Mouse (Mus musculus) lung, adult 2 months (tissue): ENCODE results near the gene Ndufb8. TPM values are rescaled to one million over a fixed set of nuclear protein-coding genes. Genes with fewer than 3 reads are reported as not detected.
A peak's percentile ranks its signal among the peaks of the same experiment; 100 is the strongest.

Source experiments
- DNase-seq: peaks from one replicate; pipeline ENCODE4 v3.0.0; 2022
- H3K4me1 ChIP-seq: fragments of 200-500 bp; 2 replicates; pipeline ENCODE4 v1.6.1; 2011; ENCODE audit warnings: low read length; ENCODE audit not compliant: control insufficient read depth, insufficient read depth
- H3K4me3 ChIP-seq: fragments of 200-500 bp; replicated peaks from 2 replicates; pipeline ENCODE3; 2011; ENCODE audit warnings: low read depth, mild to moderate bottlenecking, control low read depth, low read length; ENCODE audit errors: extremely low read depth
- CTCF ChIP-seq: fragments of 200-500 bp; IDR thresholded peaks from 2 replicates; pipeline ENCODE4 v1.5.1; 2011; ENCODE audit warnings: mild to moderate bottlenecking, low read length, control low read depth; ENCODE audit not compliant: insufficient read depth
- POLR2A ChIP-seq: fragments of 200-500 bp; IDR thresholded peaks from 2 replicates; pipeline ENCODE4 v1.6.1; 2011; ENCODE audit warnings: low read depth, mild to moderate bottlenecking, control low read depth, low read length, borderline replicate concordance; ENCODE audit errors: extremely low read depth
- WGBS: fragments of 180-500 bp; shearing (Covaris S2); methylation state at CpG from one replicate; pipeline ENCODE4 v1.1.7; 2018; 5-methylcytosine and 5-hydroxymethylcytosine counted together
- polyA plus RNA-seq: library from polyadenylated mRNA; depleted of rRNA; stranded (reverse); fragments of >200 nt; gene quantifications from 2 replicates; pipeline ENCODE4 v1.2.3, GENCODE M21; 2012; rRNA removed

Gene Ndufb8
- polyA plus RNA-seq, result 251 and 363 TPM in 2 replicates

- under 1% methylated on average over 50 of the region's 50 CpGs for WGBS
- Histone ChIP-seq H3K4me3 (peak within 1 kb of the TSS; percentile 99), H3K4me1 (no peaks in the 10 kb centered on the region)
- TF ChIP-seq POLR2A (peak; percentile 88; the same call in 1 of the 2 replicates), CTCF (no peak)
- peak; percentile 96 for DNase-seq
These were observed at the start of gene Ndufb8 for GRCm38 (mm10) chr19:44554861-44555590. TSS of gene Ndufb8 (minus strand) at chr19:44555440.

GRCm38 (mm10) chr19:44594180-44594579 is 38.9 kb upstream of the Ndufb8 start:
- H3K4me1 ChIP-seq, result no peaks in the 10 kb centered on the region
- no peak overlapping the region for H3K4me3 ChIP-seq
- WGBS, result 96% methylated on average over 14 of the region's 14 CpGs
- DNase-seq, result no peak
- no peak for TF ChIP-seq CTCF
- TF ChIP-seq POLR2A, result no peak

DNA sequence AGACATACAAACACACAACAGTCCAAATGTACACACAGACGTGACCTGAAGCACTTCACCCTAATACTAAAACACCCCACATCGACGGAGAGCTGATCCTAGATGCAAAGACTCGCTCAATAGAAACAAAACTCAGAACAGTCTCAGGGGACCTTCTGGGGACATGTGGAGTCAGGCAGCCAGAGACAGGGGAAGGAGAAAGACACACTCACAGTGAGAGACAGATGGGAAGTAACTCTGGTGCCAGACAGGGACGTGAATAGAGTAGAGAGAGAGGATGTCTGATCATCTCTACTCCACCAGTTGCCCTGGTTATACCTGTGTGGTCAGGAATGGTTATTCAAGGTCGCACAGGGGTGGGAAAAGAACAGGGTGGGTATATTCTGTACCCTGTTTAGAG is 36.4 kb upstream of the Ndufb8 start:
- no peak for DNase-seq
- TF ChIP-seq CTCF (no peak), POLR2A (no peak)
- Histone ChIP-seq H3K4me3 (no peak overlapping the region), H3K4me1 (no peaks in the 10 kb centered on the region)
- 63% methylated on average over 6 of the region's 6 CpGs for WGBS

DNA sequence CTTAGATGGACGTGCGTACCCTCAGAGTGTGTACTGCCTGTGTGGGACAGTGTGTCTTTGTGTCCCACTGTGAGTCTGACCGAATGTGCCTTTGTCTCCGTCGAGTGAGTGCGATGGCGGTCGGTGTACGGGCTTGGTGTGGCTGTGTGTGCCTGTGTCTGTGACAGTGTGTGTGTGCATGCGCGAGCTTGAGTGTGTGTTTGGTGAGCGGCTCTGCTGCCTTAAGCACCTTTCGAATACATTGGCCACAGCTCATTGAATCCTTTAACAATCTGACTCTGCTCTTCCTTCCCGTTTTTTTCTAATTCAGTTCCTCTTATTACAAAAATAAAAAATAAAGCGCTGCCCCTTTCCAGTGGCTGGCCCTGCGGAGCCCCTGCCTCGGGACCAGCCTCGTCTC is 35.8 kb upstream of the Ndufb8 start:
- no peak for TF ChIP-seq CTCF
- no peak for TF ChIP-seq POLR2A
- Histone ChIP-seq H3K4me3 (no peak overlapping the region), H3K4me1 (no peaks in the 10 kb centered on the region)
- WGBS, result 73% methylated on average over 18 of the region's 18 CpGs
- no peak for DNase-seq

GRCm38 (mm10) chr19:44589591-44590223 is 34.5 kb upstream of the Ndufb8 start:
- 44% methylated on average over 7 of the region's 7 CpGs for WGBS

GRCm38 (mm10) chr19:44588036-44588435 is 32.8 kb upstream of the Ndufb8 start:
- 40% methylated on average over 4 of the region's 4 CpGs for WGBS
- Histone ChIP-seq H3K4me1 (no peaks in the 10 kb centered on the region), H3K4me3 (no peak overlapping the region)
- TF ChIP-seq POLR2A (no peak), CTCF (no peak)
- no peak for DNase-seq

More at GRCm38 (mm10) chr19:44589591-44590223, 34.5 kb upstream of the Ndufb8 start:
- DNase-seq, result no peak
- TF ChIP-seq CTCF, result no peak
- Histone ChIP-seq H3K4me3 (no peak overlapping the region), H3K4me1 (no peaks in the 10 kb centered on the region)

DNA sequence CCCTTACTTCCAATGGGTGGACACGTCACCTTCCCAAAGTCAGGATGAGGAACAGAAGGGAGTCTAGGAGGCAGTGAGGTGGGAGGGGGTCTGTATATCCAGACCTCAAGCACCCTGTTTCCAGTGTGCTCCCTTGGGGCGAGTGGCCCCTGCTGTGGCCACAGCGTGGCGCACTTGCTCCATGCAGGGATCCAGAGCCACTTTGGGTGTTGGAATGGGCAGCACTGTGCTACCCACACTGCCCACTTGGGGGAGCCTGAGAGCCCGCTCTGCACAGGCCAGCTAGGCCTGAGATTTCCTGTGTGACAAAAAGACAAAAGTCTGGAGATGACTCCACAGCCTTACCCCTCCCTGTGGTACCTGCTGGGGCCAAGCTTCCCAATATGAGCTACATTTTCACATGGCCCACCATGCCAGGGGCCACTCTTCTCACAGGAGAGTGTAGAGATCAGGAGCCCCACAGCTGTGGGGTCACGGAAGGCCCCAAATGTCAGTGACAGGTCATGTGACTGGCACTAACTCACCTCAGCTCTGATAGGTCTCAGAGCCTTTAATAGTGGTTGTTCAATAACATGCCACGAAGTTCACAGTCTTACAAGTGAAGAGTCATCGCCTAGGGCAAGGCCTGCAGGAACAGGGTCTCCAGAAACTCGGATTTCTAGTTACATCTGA is 27.5 kb upstream of the Ndufb8 start:
- no peak overlapping the region for H3K4me3 ChIP-seq
- DNase-seq, result peak; percentile 88
- WGBS, result 37% methylated on average over 9 of the region's 9 CpGs
- TF ChIP-seq POLR2A (no peak), CTCF (peak; percentile 98)
- no peaks in the 10 kb centered on the region for H3K4me1 ChIP-seq

DNA sequence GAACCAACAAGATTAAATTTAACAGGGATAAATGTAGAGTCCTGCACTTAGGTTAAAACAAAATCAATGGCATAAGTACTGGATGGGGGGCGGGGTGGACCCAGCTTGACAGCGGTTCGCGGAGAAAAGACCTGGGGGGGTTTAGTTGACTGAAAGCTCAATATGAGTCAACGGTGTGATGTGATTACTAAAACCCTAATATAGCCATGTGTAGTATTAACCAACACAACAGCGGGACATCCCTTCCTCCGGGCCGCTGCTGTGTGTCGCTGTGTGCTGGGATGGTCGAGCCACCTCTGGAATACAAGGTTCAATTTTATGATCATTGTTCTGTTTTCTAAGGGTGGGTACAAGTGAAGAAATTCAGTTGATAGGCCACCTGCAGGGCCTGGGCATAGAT is 26.9 kb upstream of the Ndufb8 start:
- DNase-seq, result no peak
- Histone ChIP-seq H3K4me1 (no peaks in the 10 kb centered on the region), H3K4me3 (no peak overlapping the region)
- WGBS, result 80% methylated on average over 10 of the region's 10 CpGs
- TF ChIP-seq POLR2A (no peak), CTCF (no peak)

- 61% methylated on average over 1 of the region's 1 CpGs for WGBS
- Histone ChIP-seq H3K4me3 (no peak overlapping the region), H3K4me1 (no peaks in the 10 kb centered on the region)
- TF ChIP-seq CTCF, result no peak
- TF ChIP-seq POLR2A, result no peak
- DNase-seq, result no peak
These were observed 22.8 kb upstream of the Ndufb8 start for GRCm38 (mm10) chr19:44578038-44578437.

DNA sequence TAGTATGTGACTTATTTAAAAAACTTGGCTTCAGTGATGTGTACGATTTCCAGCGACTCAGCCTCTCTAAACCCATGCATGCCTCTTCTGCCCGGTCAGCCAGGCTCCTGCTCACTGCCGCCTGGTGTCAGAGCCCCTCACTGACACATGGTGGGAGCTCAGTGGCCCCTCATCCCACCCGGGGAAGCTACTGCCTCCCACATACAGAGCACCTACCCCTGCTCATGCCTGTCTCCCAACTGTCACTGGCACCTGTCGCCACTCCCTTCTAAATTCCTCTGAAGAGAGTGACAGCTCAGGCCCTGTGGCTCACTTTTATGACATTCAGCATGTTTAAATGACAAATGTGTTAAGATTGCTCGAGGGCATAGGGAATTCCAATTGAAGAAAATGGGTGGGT is 21.0 kb upstream of the Ndufb8 start:
- no peak for DNase-seq
- WGBS, result 65% methylated on average over 7 of the region's 7 CpGs

More for the DNA sequence above, 21.0 kb upstream of the Ndufb8 start:
- no peaks in the 10 kb centered on the region for H3K4me1 ChIP-seq
- TF ChIP-seq CTCF, result no peak
- no peak for TF ChIP-seq POLR2A
- no peak overlapping the region for H3K4me3 ChIP-seq
